Mouse (Mus musculus) ovary, postnatal 36 days (tissue): ENCODE measurements around the gene Rln1.
A peak's percentile ranks its signal among the peaks of the same experiment; 100 is the strongest.

Experiments
- DNase-seq: peaks from one replicate; pipeline ENCODE4 v3.0.0; 2022; ENCODE audit warnings: low spot score, mixed read lengths

The Rln1 gene

GRCm38 (mm10) chr19:29361468-29362130 is 27.1 kb upstream of the Rln1 start:
- peak; percentile 86 for DNase-seq

GRCm38 (mm10) chr19:29360251-29360650 is 25.8 kb upstream of the Rln1 start:
- DNase-seq = no peak

- no peak for DNase-seq
These were observed 21.8 kb upstream of the Rln1 start for GRCm38 (mm10) chr19:29356281-29356680.

- peak; percentile 85 for DNase-seq
These were observed 20.7 kb upstream of the Rln1 start for GRCm38 (mm10) chr19:29354895-29355877.

- DNase-seq = no peak
These were observed 16.5 kb upstream of the Rln1 start for GRCm38 (mm10) chr19:29350991-29351390.

GRCm38 (mm10) chr19:29345636-29346035 is 11.2 kb upstream of the Rln1 start:
- no peak for DNase-seq

- no peak for DNase-seq
These were observed 10.4 kb upstream of the Rln1 start for GRCm38 (mm10) chr19:29344868-29345267.

GRCm38 (mm10) chr19:29342281-29342680 is 7.8 kb upstream of the Rln1 start:
- DNase-seq = no peak

- DNase-seq = no peak
These were observed 6.6 kb upstream of the Rln1 start for GRCm38 (mm10) chr19:29341029-29341428.

- no peak for DNase-seq
These were observed 2.2 kb upstream of the Rln1 start for GRCm38 (mm10) chr19:29336624-29337023.

GRCm38 (mm10) chr19:29326822-29327552 is 7.5 kb downstream of the Rln1 start:
- no peak for DNase-seq

- no peak for DNase-seq
These were observed 8.1 kb downstream of the Rln1 start for GRCm38 (mm10) chr19:29326396-29326795.

- no peak for DNase-seq
These were observed 8.7 kb downstream of the Rln1 start for GRCm38 (mm10) chr19:29325852-29326180.

- peak; percentile 74 for DNase-seq
These were observed 9.2 kb downstream of the Rln1 start, which contains the start of gene Insl6 for GRCm38 (mm10) chr19:29325053-29325851. Gene Insl6 (minus strand): TSS chr19:29325356.

- DNase-seq = no peak
These were observed 10.9 kb downstream of the Rln1 start for GRCm38 (mm10) chr19:29323416-29324049.

GRCm38 (mm10) chr19:29312661-29313060 is 21.8 kb downstream of the Rln1 start:
- no peak for DNase-seq

- DNase-seq = no peak
These were observed 22.7 kb downstream of the Rln1 start for GRCm38 (mm10) chr19:29311791-29312190.

- DNase-seq = no peak
These were observed 25.6 kb downstream of the Rln1 start for GRCm38 (mm10) chr19:29308832-29309231.

- DNase-seq = no peak
These were observed 32.4 kb downstream of the Rln1 start for GRCm38 (mm10) chr19:29302119-29302518.

- DNase-seq = no peak
These were observed 33.6 kb downstream of the Rln1 start for GRCm38 (mm10) chr19:29300919-29301318.

- no peak for DNase-seq
These were observed 37.1 kb downstream of the Rln1 start for GRCm38 (mm10) chr19:29297366-29297765.
